Mouse (Mus musculus): ENCODE measurements at regions not wholly inside any gene's neighbourhood (a gene's known extent, or its start where the extent isn't known, plus 50 kb on each side); places are given as distances from the start of the nearest gene placed in this dataset.

- DNase-seq (ENCODE audit: low spot score) = no peak
These were observed 64.8 kb downstream of the Dnajb9 start for GRCm38 (mm10) chr12:44145321-44145720.

GRCm38 (mm10) chr12:44139026-44139425 lies 71.1 kb downstream of the Dnajb9 start:
- DNase-seq (ENCODE audit: low spot score) = no peak

GRCm38 (mm10) chr12:44128874-44129273 lies 81.3 kb downstream of the Dnajb9 start:
- DNase-seq (ENCODE audit: low spot score) = no peak

GRCm38 (mm10) chr12:44105085-44105484 lies 105.0 kb downstream of the Dnajb9 start:
- DNase-seq (ENCODE audit: low spot score) = no peak

DNA sequence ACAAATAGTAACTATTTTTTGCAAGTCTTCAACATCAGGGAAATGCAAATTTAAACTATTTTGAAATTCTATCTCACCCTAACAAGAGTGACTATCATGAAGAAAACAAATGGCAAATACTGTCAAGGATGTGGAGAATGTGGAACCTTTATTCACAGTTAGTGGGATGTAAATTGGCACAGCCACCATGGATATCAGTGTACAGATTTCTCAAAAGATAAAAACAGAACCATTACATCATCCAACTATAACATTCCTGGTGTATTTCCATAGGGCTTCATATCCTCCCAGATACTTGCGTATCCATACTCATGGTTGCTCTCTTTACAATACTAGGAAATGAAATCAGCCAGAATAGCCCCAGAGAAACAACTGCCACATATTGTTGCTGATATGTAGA lies 110.9 kb downstream of the Dnajb9 start:
- no peak for DNase-seq (ENCODE audit: low spot score)

DNA sequence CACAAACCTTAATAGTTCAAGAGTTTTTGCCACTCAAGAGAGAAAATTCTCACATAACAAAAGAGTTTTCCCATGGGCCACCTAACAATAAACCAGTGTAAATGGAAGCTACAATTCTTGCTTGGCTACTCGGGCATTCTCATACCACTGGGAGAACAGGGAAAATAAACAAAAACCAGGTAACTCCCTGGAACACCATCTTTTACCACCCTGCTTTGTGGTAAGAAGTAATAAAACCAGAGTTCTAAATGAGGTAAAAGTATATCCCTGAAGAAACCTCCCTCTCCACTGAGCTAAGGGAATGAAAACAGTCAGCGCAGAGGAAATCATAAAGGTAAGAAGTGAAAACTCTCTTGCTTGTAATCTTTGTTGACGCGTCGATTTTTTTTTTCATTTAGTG lies 138.4 kb downstream of the Dnajb9 start:
- no peak for DNase-seq (ENCODE audit: low spot score)

DNA sequence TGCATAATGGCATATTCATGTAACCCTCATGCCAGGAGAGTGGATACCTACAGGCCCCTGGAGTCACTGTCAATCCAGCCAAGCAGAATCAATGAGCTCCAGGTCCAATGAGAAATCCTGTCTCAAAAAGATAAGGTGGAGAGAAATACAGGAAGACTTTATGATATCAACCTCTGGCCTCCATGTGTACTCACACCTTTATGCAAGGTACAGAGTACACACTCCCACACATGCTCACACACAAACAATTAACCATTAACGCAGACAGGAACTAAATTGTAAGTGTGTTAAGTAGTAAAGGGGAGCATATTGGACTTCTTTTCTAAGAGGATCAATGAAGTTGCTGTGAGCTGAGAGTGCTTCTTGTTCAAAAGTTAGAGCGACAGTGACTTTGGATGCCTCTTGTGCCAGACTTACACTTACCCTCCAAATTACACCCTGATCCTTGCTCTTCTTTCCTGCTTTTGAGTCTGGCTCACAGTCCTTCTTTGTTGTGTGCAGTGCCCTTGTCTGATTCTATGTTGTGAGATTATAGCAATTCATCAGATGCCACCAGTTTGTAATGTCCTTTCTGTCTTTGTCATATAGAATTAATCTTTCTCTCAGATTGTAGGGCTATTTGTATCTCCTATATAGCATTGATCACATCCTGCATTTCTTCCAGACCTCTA lies 153.5 kb downstream of the Dnajb9 start:
- no peak for DNase-seq (ENCODE audit: low spot score)

GRCm38 (mm10) chr12:44045806-44046205 lies 164.3 kb downstream of the Dnajb9 start:
- DNase-seq (ENCODE audit: low spot score) = no peak

DNA sequence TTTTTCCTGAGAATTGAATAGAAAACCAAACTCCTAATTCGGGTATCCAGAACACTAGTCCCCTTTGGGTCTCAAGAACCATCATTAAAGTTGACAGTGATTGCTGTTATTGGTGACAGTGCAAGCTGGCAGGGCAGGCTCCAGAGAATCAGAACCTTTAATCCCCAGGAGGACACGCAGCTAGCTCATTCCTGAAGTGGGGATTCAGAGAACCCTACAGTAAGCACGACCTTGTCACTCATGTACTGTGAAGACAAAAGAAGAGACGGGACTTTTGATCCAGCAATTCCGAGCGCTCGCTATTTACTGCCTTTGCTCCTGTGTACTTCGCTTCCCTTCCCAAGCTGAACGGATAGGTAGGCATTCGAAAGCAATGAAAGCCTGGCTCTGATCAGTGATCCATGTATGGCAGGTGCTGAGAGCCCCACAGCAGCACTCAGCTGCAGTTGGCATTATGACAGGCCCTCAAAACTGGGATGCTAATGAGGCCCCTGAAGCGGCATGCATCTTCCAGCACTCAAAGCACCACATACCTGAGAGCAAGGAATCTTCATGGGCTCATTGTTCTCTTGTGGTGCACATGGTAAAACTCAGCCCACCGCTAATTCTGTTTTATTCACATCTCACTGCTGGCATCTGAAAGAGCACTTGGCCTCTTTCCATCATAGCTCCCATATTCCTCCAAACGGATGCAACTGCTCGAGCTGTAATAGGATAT lies 165.6 kb downstream of the Dnajb9 start:
- DNase-seq (ENCODE audit: low spot score) = no peak

DNA sequence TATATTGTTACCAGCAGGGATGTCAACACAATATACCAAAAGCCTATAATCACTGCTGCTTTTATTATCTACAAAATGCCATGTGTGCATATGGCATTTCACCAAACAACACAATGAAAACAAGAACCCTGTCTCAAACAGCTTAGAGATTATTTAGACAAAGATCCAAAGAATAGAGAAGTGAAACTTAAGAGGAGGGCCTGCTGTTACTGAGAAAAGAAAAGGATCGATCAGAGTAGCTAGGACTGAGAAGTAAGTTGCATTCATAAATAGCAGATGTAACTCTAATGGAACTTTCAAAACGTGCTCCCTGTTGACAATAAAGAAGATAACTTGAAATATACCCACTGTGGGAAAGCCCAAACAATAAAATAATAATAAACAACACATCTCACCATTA lies 203.3 kb downstream of the Dnajb9 start:
- DNase-seq (ENCODE audit: low spot score) = no peak

DNA sequence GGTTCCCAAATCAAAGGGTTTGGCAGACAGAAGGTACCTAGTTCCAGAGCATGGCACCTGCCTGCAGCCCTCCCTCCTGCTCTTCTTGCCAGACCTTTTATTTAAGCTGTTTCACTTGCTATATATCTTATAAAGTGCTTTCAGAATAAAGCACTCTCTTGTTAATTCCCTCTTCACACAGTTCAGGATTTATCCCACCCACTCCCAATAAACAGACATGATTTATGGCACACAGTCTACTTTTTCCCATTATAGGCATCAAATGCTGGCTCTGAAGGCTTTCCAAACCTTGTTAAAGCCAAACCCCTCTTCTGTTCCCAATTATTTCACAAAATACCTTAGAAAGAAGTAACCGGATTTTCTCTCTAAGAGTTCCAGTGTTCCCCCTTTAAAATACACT lies 226.6 kb downstream of the Dnajb9 start:
- no peak for DNase-seq (ENCODE audit: low spot score)

DNA sequence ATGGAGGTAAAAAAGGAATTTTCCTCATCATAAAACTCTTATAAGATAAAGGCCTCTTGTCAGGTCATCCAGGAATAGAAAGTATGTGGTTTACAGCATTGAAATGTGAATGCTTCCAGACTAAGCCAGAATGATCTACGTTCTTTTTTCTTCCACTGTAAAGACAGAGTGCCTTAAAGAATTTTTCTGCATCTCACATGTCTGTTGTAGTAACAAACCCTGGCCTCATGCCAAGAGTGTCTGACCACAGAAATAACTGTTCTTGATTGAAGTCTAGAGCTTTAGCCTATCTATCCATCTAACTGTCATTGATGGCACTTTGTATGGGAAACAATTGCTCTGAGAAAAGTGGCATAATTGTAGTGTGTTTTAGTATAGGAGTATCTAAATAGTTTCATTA lies 246.2 kb downstream of the Dnajb9 start:
- no peak for DNase-seq (ENCODE audit: low spot score)

GRCm38 (mm10) chr12:43962551-43963120 lies 247.5 kb downstream of the Dnajb9 start:
- peak; percentile 3 for DNase-seq (ENCODE audit: low spot score)

DNA sequence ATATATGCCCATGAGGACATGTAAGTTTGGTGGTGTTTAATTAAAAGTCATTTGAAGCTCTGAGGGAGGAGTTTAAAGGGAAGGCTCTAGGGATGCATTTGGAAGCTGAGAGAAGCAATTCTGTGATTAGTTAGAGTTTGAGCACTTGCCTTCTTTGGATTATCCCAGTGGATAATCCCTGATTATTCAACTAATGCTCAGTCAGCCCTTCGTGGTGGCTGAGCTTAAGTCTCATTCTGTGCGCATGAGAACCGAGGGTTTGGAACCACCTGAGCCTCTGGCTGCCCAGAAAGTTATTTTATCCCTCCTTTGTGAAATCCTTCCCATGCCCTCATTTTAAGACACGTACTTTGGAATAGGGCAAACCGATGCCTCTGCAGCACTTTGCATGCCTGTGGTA lies 285.9 kb downstream of the Dnajb9 start:
- no peak for DNase-seq (ENCODE audit: low spot score)

DNA sequence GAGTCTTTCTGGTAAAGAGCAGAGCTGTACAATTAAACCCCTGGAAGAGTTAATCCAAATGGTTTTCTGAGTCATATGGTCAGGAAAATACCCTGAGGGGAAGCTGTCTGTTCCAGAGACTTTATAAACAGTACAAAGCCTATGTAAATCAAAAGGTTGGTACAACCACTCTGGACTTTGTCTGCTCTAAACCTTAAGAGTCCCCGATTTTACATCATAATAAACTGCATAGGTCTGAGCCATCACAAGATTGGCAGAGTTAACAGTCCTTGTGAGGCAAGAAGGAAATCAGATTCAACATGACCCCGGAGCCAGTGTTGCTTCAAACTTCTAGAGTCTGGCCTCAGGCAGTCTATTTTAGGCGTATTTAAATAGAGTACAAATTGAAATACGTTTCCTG lies 289.7 kb downstream of the Dnajb9 start:
- no peak for DNase-seq (ENCODE audit: low spot score)

DNA sequence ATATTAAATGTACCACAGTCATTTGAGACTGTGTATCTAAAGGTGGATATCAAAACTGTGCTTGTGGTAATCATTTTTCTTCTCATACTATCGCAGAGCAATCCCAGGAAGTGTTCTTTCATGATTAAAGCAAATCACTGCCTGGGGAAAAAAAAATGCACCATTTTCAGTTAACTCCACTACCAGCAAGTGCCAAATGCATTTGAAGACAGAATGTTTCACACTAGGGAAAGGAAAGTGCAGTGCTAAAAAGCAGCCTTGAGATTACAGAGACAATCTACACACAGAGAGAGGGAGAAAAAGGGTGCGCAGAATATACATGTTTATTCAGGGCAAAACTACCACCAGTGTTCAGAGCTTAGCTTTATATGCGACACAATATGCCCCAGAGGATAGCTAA lies 291.0 kb downstream of the Dnajb9 start:
- DNase-seq (ENCODE audit: low spot score) = no peak

GRCm38 (mm10) chr12:43916779-43917178 lies 293.3 kb downstream of the Dnajb9 start:
- DNase-seq (ENCODE audit: low spot score) = no peak

- DNase-seq (ENCODE audit: low spot score) = no peak
These were observed 310.9 kb downstream of the Dnajb9 start for GRCm38 (mm10) chr12:43899273-43899672.

DNA sequence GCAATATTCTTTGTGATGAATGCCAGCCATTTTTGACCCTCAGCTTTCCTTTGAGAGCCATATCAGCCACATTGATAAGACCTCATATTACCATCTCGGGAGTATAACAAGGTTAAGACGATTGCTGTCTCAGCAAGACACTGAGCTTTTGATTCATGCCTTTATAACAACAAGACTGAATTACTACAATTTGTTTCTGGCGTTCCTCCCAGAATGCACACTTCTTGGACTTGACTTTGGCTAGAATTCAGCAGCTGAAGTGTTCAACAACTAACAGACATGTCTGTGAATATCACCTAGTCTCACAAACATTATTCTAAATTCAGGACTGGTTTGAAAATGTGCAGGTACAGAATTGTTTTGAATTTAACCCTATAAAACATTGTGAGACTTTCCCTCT lies 324.5 kb downstream of the Dnajb9 start:
- DNase-seq (ENCODE audit: low spot score) = no peak

GRCm38 (mm10) chr12:43860479-43860878 lies 349.6 kb downstream of the Dnajb9 start:
- no peak for DNase-seq (ENCODE audit: low spot score)

DNA sequence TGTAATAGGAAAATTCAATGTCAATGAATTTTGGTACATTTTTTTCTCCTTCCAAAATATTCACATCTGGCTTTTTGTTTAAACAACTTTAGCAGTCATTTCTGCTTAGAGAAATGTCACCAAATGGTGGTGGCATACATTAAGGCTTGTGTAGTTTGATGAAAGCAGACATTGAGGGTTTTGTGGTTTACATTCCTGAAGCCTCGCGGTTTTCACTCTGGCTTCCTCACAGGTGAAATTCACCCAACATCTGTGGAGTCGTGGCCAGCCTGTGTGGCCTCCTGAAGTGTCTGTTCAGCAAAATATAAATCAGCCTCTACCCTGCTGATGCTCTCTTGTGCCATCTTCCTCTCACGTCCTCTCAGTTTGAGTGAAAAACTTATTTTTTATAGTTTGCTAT lies 353.8 kb downstream of the Dnajb9 start:
- DNase-seq (ENCODE audit: low spot score) = no peak

GRCm38 (mm10) chr12:43852246-43852645 lies 357.9 kb downstream of the Dnajb9 start:
- no peak for DNase-seq (ENCODE audit: low spot score)

DNA sequence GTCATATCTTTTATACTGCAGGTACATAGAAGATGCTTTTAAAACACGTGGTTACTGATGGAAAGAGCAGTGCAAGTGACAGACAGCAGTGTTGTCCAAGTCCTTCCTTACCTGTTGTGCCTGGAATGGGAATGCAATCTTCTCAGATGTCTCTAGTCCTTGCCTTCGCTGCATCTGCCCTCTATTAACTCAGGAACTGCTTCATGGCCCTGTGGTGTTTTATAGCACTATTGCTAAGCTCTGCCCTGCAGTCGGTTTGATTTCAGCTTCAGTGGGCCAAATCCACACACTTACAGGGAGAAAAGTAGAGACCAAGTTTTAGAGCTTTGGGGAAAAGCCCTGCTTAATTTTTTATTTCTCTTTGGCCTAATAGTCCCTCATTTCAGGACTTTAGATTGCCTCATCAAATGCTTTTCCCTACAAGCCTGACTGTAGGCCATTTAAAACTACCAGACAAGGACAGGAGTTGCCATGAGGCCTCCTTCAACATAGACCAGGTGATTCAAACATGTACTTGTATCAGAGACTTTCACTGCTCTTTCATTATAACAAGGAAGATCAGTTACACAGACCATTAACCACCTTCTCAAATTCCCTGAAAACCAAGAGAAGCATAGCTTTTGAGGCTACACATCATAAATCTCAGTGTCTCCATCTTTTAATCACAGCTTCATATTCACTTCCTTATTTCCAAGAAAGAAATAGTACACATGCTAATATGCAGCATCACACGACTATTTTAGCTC lies 358.7 kb downstream of the Dnajb9 start:
- no peak for DNase-seq (ENCODE audit: low spot score)
